Mouse (Mus musculus) hindbrain, embryonic 13.5 days (tissue): ENCODE data around the gene Gabrp. TPM values are rescaled to one million over a fixed set of nuclear protein-coding genes. Genes with fewer than 3 reads are reported as not detected.

Source experiments
- ATAC-seq: fragments of 200-750 bp; cut with Nextera tagmentation; 2 replicates; pipeline ENCODE4 v1.8.0; 2017; ENCODE audit warnings: moderate TSS enrichment; ENCODE audit not compliant: low FRiP score
- H3K27ac ChIP-seq: fragments of 300-500 bp; sonication (generic); 2 replicates; pipeline ENCODE4 v1.5.1; 2015; ENCODE audit warnings: inconsistent platforms, mild to moderate bottlenecking, moderate library complexity
- H3K27me3 ChIP-seq: fragments of 300-500 bp; sonication (generic); 2 replicates; pipeline ENCODE4 v1.6.1; 2015; ENCODE audit warnings: mild to moderate bottlenecking, inconsistent platforms
- H3K36me3 ChIP-seq: fragments of 300-500 bp; sonication (generic); 2 replicates; pipeline ENCODE4 v1.6.1; 2015; ENCODE audit warnings: mild to moderate bottlenecking, inconsistent platforms
- H3K4me1 ChIP-seq: fragments of 300-500 bp; sonication (generic); replicated peaks from 2 replicates; pipeline ENCODE4 v1.6.1; 2015; ENCODE audit warnings: inconsistent platforms
- H3K4me2 ChIP-seq: fragments of 300-500 bp; sonication (generic); 2 replicates; pipeline ENCODE4 v1.6.1; 2015; ENCODE audit warnings: inconsistent platforms, mild to moderate bottlenecking, moderate library complexity
- H3K4me3 ChIP-seq: fragments of 300-500 bp; sonication (generic); 2 replicates; pipeline ENCODE4 v1.5.1; 2015; ENCODE audit warnings: mild to moderate bottlenecking, inconsistent platforms
- H3K9ac ChIP-seq: fragments of 300-500 bp; sonication (generic); 2 replicates; pipeline ENCODE4 v1.6.1; 2015; ENCODE audit warnings: mild to moderate bottlenecking, inconsistent platforms
- H3K9me3 ChIP-seq: fragments of 300-500 bp; sonication (generic); 2 replicates; pipeline ENCODE4 v1.6.1; 2016; ENCODE audit warnings: inconsistent platforms
- WGBS: fragments of 180-500 bp; shearing (Covaris S2); methylation state at CpG from one replicate; pipeline ENCODE4 v1.1.7; 2015; 5-methylcytosine and 5-hydroxymethylcytosine counted together
- polyA plus RNA-seq: library from polyadenylated mRNA; unstranded; fragments of >200 nt; fragmentation: Nextera tagmentation; extraction: Ambion mirVana; gene quantifications from 2 replicates; pipeline ENCODE4 v1.2.1, GENCODE M21; 2015

Gene Gabrp
- polyA plus RNA-seq, 1 experiment from 2014 or later = not detected

- under 1% methylated on average over 43 of the region's 43 CpGs for WGBS
- H3K4me1 ChIP-seq = peaks cover 8% of the 10 kb centered on the region
- H3K27ac ChIP-seq = peak overlapping the region; percentile 94
- peak; percentile 92 for ATAC-seq
- peak overlapping the region; percentile 61 for H3K4me2 ChIP-seq
- H3K9ac ChIP-seq = peak overlapping the region; percentile 94
- peak overlapping the region; percentile 90 for H3K4me3 ChIP-seq
- no peaks in the 10 kb centered on the region for H3K9me3 ChIP-seq
- H3K27me3 ChIP-seq = no peaks in the 10 kb centered on the region
- no peaks in the 10 kb centered on the region for H3K36me3 ChIP-seq
Observed at GRCm38 (mm10) chr11:33512854-33513375, 65.8 kb downstream of the Gabrp start.

GRCm38 (mm10) chr11:33509401-33509800, 69.4 kb downstream of the Gabrp start:
- Histone ChIP-seq H3K9me3 (no peaks in the 10 kb centered on the region), H3K27me3 (no peaks in the 10 kb centered on the region), H3K36me3 (no peaks in the 10 kb centered on the region), H3K4me3 (no peak overlapping the region), H3K27ac (no peak overlapping the region), H3K4me1 (peaks cover 8% of the 10 kb centered on the region), H3K9ac (no peak overlapping the region), H3K4me2 (no peak overlapping the region)
- no peak for ATAC-seq

Other genes starting within 250 kb of the Gabrp start
- 7.8 and 8.9 TPM in 2 replicates for gene Ranbp17, start 65.2 kb downstream of the Gabrp start, polyA plus RNA-seq
- 0.16 and 0.19 TPM in 2 replicates for gene D130052B06Rik, start 20.3 kb upstream of the Gabrp start, polyA plus RNA-seq